Mouse (Mus musculus): ENCODE measurements at regions not wholly inside any gene's neighbourhood (a gene's known extent, or its start where the extent isn't known, plus 50 kb on each side); places are given as distances from the start of the nearest gene placed in this dataset.
A peak's percentile ranks its signal among the peaks of the same experiment; 100 is the strongest.

DNA sequence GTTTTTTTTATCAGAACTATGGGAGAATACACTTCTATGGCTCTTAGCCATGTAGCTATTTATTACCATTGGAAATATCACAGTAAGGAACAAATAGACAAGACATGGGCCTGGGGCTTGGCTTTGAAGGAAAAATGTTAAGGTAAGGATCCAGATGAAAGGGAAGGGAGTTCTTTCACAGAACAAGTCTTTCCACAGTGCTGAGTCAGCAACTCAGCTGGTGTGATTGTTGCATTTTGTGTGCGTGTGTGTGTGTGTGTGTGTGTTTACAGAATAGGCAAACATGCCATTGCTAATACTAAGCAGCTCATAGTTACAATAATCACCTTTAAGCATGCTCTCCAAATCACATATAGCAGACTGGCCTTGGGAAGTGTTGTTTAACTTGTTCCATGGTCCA is 1056.6 kb upstream of the Lrrc6 start:
- no peaks in the 10 kb centered on the region for H3K36me3 ChIP-seq (replicated peaks in 1 of 2; ENCODE audit: control insufficient read depth in 1 of 2, insufficient read depth in 1 of 2, low read length in 1 of 2)
- no peaks in the 10 kb centered on the region for H3K79me2 ChIP-seq (replicated peaks; ENCODE audit: control insufficient read depth, extremely low read depth, insufficient read depth, poor library complexity, severe bottlenecking)
- in situ Hi-C loops (cut with MboI; ENCODE audit: low pct_ligation_motif_present, low pct_unique_long_range_greater_than_20kb, low sequenced_read_pairs), result no loop called here

DNA sequence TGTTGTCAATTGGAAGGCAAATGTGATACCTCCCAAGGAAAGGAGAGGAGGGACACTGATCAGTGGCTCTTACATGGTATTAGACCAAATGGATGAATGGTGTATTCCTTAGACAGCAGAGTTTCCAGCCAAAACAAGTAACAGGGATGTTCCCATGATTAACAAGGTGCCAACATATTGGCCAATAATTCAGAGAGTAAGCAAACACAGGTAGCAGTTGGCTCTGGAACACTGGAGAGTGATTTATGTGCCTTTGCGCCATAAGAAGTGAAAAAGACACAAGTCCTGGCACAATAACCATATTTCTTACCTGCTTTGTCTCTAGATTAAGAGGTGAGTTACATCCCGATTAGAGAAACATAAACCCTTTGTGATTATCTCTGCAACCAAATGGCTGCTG is 1051.2 kb upstream of the Lrrc6 start:
- in situ Hi-C loops (cut with MboI; ENCODE audit: low pct_ligation_motif_present, low pct_unique_long_range_greater_than_20kb, low sequenced_read_pairs), result no loop called here
- no peaks in the 10 kb centered on the region for H3K79me2 ChIP-seq (replicated peaks; ENCODE audit: control insufficient read depth, extremely low read depth, insufficient read depth, poor library complexity, severe bottlenecking)
- no peaks in the 10 kb centered on the region for H3K36me3 ChIP-seq (replicated peaks in 1 of 2; ENCODE audit: control insufficient read depth in 1 of 2, insufficient read depth in 1 of 2, low read length in 1 of 2)
- H3K9ac ChIP-seq (ENCODE audit: insufficient read depth, low read depth), result no peak overlapping the region
- no peak for DNase-seq (ENCODE audit: extremely low read depth)
- H3K27ac ChIP-seq (ENCODE audit: insufficient read depth, low read depth), result no peak overlapping the region
- peaks cover 0 to 14% of the 10 kb centered on the region in 2 experiments; a peak in 2 of 4 replicates for H3K4me1 ChIP-seq (ENCODE audit: control insufficient read depth in 1 of 2, insufficient read depth in 2 of 2)
- H3K4me3 ChIP-seq (replicated peaks in 1 of 3; ENCODE audit: low read depth in 2 of 3, low read length in 2 of 3, poor library complexity in 1 of 3), result no peak overlapping the region
- dilution Hi-C loops (cut with MboI; ENCODE audit: extremely low pct_ligation_motif_present, extremely low pct_unique_long_range_greater_than_20kb, low sequenced_read_pairs), result no loop called here
- no peak overlapping the region for H3K4me2 ChIP-seq (ENCODE audit: insufficient read depth, low read depth, poor library complexity, severe bottlenecking)
- no peaks in the 10 kb centered on the region for H3K9me3 ChIP-seq (replicated peaks; ENCODE audit: low read length)
- TF ChIP-seq SMC3 (IDR thresholded peaks at IDR 0.05; ENCODE audit: low read depth, low read length), result no peak
- TF ChIP-seq RCOR1 (conservative IDR thresholded peaks at IDR 0.05; ENCODE audit: low read depth, low read length), result no peak
- no peak for TF ChIP-seq GABPA (IDR thresholded peaks at IDR 0.05; ENCODE audit: insufficient replicate concordance, low read depth, low read length)
- no peak for TF ChIP-seq ETS1 (conservative IDR thresholded peaks at IDR 0.05; ENCODE audit: low read depth, low read length)
- TF ChIP-seq MYC (IDR thresholded peaks at IDR 0.05; ENCODE audit: low read depth, low read length), result no peak
- H3K27me3 ChIP-seq (replicated peaks), result no peaks in the 10 kb centered on the region

More for the DNA sequence above, 1056.6 kb upstream of the Lrrc6 start:
- no peak for DNase-seq (ENCODE audit: extremely low read depth)
- Histone ChIP-seq H3K4me1 (ENCODE audit: control insufficient read depth in 1 of 2, insufficient read depth in 2 of 2) (peaks cover 0 to 14% of the 10 kb centered on the region in 2 experiments; a peak in 2 of 4 replicates), H3K27ac (ENCODE audit: insufficient read depth, low read depth) (no peak overlapping the region), H3K27me3 (replicated peaks) (no peaks in the 10 kb centered on the region), H3K9me3 (replicated peaks; ENCODE audit: low read length) (no peaks in the 10 kb centered on the region), H3K4me3 (replicated peaks in 1 of 3; ENCODE audit: low read depth in 2 of 3, low read length in 2 of 3, poor library complexity in 1 of 3) (no peak overlapping the region), H3K4me2 (ENCODE audit: insufficient read depth, low read depth, poor library complexity, severe bottlenecking) (no peak overlapping the region), H3K9ac (ENCODE audit: insufficient read depth, low read depth) (no peak overlapping the region)
- dilution Hi-C loops (cut with MboI; ENCODE audit: extremely low pct_ligation_motif_present, extremely low pct_unique_long_range_greater_than_20kb, low sequenced_read_pairs), result no loop called here
- TF ChIP-seq MAFK (IDR thresholded peaks at IDR 0.05; ENCODE audit: insufficient replicate concordance, low read length), result peak; percentile 86
- no peak for TF ChIP-seq PAX5 (IDR thresholded peaks at IDR 0.05; ENCODE audit: low read length)
- TF ChIP-seq USF1 (IDR thresholded peaks at IDR 0.05; ENCODE audit: low read depth, low read length), result no peak
- no peak for TF ChIP-seq MXI1 (IDR thresholded peaks at IDR 0.05; ENCODE audit: low read depth, low read length)
- TF ChIP-seq MAX (IDR thresholded peaks at IDR 0.05; ENCODE audit: low read length), result no peak
- TF ChIP-seq CHD1 (IDR thresholded peaks at IDR 0.05; ENCODE audit: low read depth, low read length), result no peak

DNA sequence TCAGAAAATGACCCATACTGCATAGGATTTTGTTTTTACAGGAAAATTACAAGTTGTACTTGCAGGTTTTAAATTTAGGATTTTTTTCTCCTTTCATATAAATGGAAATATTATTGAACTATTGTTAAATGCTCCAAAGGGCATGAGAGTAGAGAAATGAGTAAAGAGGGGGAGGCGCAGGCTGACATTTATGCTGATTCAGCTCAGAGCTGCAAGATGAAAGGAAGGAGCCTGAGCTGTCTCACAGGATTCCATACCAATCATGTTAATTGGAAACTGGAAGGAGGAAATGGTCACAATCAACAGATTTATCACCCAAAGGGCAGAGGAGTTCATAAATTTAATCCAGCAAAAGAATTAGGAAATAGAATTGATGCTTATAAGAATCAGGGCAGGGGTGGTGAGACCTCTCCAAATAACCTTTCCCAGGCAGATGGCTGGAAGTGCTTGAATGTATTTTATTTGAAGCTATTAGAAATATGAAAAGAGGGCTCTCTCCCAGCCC is 1046.2 kb upstream of the Lrrc6 start:
- Histone ChIP-seq H3K79me2 (replicated peaks; ENCODE audit: control insufficient read depth, extremely low read depth, insufficient read depth, poor library complexity, severe bottlenecking) (no peaks in the 10 kb centered on the region), H3K4me3 (replicated peaks in 1 of 3; ENCODE audit: low read depth in 2 of 3, low read length in 2 of 3, poor library complexity in 1 of 3) (no peak overlapping the region), H3K27ac (ENCODE audit: insufficient read depth, low read depth) (no peak overlapping the region), H3K9ac (ENCODE audit: insufficient read depth, low read depth) (no peak overlapping the region), H3K4me2 (ENCODE audit: insufficient read depth, low read depth, poor library complexity, severe bottlenecking) (no peak overlapping the region), H3K4me1 (ENCODE audit: control insufficient read depth in 1 of 2, insufficient read depth in 2 of 2) (peaks cover 0 to 4% of the 10 kb centered on the region in 2 experiments; a peak in 1 of 4 replicates), H3K9me3 (replicated peaks; ENCODE audit: low read length) (no peaks in the 10 kb centered on the region), H3K27me3 (replicated peaks) (no peaks in the 10 kb centered on the region), H3K36me3 (replicated peaks in 1 of 2; ENCODE audit: control insufficient read depth in 1 of 2, insufficient read depth in 1 of 2, low read length in 1 of 2) (no peaks in the 10 kb centered on the region)
- in situ Hi-C loops (cut with MboI; ENCODE audit: low pct_ligation_motif_present, low pct_unique_long_range_greater_than_20kb, low sequenced_read_pairs) (no loop called here), dilution Hi-C loops (cut with MboI; ENCODE audit: extremely low pct_ligation_motif_present, extremely low pct_unique_long_range_greater_than_20kb, low sequenced_read_pairs) (no loop called here)
- DNase-seq (ENCODE audit: extremely low read depth), result no peak
- TF ChIP-seq MAFK (IDR thresholded peaks at IDR 0.05; ENCODE audit: insufficient replicate concordance, low read length) (peak; percentile 59; the same call in 1 of the 2 replicates), BHLHE40 (IDR thresholded peaks at IDR 0.05; ENCODE audit: low read depth, low read length) (no peak), IRF4 (IDR thresholded peaks at IDR 0.05; ENCODE audit: low read depth, low read length) (no peak)

All from CH12.LX (cell line).